Mouse (Mus musculus): ENCODE results near the gene Coro6.

Gene Coro6

DNA sequence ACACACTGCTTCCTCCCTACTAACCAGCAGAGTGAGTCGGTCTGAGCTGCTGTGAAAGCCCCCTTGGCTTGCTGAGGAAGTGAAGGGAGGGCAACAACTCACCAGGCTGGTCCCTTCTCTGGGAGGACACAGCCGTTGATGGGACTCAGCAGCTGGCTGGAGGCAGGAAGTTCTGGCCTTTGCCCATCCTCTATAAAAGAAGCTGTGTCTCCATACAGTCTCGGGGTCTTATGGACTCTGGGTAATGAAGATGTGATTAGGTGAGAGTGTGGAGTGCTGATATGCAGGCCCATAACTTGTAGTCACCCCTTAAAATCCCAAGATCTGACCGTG, 32.1 kb downstream of the Coro6 start:
- no peak for DNase-seq (ENCODE audit: low spot score)

- no peak for DNase-seq (ENCODE audit: low spot score)
Observed at GRCm38 (mm10) chr11:77494782-77495181, 32.6 kb downstream of the Coro6 start.

DNA sequence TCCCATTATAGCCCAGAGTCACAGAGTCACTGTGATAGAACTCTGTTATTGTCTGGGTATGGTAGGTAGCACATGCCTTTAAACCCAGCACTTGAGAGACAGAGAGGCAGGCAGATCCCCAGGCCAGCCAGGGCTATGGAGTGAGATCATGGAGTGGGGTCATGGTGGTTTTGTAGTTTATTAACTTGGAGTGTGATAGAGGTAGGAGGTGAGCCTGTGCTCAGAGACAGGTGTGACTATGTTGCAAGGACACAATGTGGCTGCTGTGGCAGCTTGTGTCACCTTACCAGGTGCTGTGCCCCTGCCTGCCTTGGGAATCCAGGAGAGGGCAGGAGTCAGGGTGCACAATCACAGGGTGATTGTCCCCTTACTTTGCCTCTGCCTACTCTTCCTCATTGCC, 33.3 kb downstream of the Coro6 start:
- DNase-seq (ENCODE audit: low spot score): no peak

DNA sequence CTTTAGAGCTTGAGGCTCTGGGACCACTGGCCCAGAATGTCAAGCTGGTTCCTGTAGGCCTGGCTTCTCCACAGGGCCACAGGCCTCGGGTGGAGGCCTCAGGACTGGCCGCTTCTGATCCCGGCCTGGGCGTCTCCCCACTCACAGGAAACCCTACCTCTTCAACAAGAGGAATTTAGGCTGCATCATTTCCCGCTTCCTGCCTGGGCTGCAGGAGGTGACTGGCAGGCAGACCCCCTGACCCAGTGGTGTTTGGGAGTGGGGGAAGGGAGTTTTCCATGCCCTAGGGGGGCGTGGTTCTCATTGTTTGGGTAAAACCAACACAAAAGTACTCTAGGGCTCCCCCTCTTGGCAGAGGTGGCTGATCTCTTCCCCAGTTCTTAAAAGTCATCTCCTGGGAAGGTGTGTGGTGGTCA, 35.1 kb downstream of the Coro6 start:
- peak; percentile 90 for DNase-seq (ENCODE audit: low spot score)

GRCm38 (mm10) chr11:77497851-77498250, 35.6 kb downstream of the Coro6 start:
- DNase-seq (ENCODE audit: low spot score): peak; percentile 77

- DNase-seq (ENCODE audit: low spot score): peak; percentile 60
Observed at GRCm38 (mm10) chr11:77498261-77499139, 36.3 kb downstream of the Coro6 start.

GRCm38 (mm10) chr11:77499354-77499753, 37.1 kb downstream of the Coro6 start:
- no peak for DNase-seq (ENCODE audit: low spot score)

DNA sequence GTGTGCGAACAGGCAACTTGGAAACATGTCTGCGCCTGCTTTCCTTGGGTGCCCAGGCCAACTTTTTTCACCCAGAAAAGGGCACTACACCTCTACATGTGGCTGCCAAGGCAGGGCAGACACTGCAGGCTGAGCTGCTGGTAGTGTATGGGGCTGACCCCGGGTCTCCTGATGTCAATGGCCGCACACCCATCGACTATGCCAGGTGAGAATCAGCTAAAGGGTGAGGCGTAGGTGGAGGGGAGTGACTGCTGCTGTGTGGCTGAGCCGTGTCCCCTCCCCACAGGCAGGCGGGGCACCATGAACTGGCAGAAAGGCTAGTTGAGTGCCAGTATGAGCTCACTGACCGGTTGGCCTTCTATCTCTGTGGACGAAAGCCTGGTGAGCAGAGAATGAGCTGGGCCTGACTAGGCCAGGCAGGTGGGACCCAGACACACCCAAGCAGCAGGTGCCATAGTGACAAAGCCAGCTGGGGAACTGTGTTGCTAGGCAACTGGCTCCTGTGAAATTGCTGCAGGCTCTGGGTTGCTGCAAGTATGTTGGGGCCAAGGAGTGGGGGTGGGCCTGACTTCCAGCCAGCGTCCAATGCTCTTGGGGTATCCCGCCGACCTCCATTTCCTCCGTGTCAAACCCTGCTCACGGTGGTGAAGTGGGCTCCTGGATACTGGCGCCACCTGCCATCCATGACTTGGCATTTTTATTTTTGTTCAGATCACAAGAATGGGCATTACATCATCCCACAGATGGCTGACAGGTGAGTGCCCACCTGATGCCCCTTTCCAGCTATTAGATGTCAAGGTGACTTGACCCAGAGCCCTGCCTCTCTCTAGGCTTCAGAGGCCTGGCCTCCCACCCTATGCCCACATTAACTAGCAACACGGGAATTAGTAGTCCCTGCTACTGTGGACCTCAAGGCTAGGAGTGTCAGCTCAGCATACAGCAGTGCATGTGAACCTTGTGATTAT, 38.4 kb downstream of the Coro6 start:
- no peak for DNase-seq (ENCODE audit: low spot score)

GRCm38 (mm10) chr11:77501392-77501791, 39.2 kb downstream of the Coro6 start:
- DNase-seq (ENCODE audit: low spot score): peak; percentile 89

- no peak for DNase-seq (ENCODE audit: low spot score)
Observed at GRCm38 (mm10) chr11:77501971-77502370, 39.8 kb downstream of the Coro6 start.

- DNase-seq (ENCODE audit: low spot score): no peak
Observed at GRCm38 (mm10) chr11:77502481-77502880, 40.3 kb downstream of the Coro6 start.

DNA sequence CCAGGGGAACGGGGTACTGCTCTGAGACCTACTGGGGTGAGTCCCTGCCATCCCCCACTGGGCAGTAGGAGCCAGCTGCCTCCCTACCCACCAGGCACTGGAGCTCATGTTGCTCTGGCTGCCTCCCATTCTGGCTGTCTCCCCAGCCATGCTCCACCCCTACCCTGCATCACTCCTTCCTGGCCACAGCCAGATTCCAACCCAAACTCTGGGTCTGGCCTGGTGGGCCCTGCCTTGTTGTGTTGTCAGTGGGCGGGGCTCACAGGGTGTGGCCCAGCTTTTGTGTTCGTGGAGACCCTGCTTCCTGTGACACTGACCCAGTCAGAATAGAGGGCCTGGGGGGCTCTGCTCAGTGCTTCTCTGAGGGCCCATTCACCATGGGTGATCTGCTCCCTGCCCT, 41.3 kb downstream of the Coro6 start:
- no peak for DNase-seq (ENCODE audit: low spot score)

DNA sequence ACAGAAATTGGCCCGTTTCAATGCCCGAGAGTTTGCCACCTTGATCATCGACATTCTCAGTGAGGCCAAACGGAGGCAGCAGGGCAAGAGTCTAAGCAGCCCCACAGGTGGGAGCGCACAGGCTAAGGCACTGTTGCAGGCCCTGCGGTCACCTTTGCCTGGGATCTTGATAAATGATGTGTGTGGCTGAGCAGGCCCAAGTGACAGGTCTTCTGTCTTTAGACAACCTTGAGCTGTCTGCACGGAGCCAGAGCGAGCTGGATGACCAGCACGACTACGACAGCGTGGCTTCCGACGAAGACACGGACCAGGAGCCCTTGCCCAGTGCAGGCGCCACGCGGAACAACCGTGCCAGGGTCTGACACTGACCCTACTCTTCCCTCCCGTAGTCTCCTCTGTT, 42.2 kb downstream of the Coro6 start:
- DNase-seq (ENCODE audit: low spot score): no peak

GRCm38 (mm10) chr11:77505291-77505980, 43.2 kb downstream of the Coro6 start:
- no peak for DNase-seq (ENCODE audit: low spot score)

- DNase-seq (ENCODE audit: low spot score): no peak
Observed at GRCm38 (mm10) chr11:77506273-77506672, 44.1 kb downstream of the Coro6 start.

DNA sequence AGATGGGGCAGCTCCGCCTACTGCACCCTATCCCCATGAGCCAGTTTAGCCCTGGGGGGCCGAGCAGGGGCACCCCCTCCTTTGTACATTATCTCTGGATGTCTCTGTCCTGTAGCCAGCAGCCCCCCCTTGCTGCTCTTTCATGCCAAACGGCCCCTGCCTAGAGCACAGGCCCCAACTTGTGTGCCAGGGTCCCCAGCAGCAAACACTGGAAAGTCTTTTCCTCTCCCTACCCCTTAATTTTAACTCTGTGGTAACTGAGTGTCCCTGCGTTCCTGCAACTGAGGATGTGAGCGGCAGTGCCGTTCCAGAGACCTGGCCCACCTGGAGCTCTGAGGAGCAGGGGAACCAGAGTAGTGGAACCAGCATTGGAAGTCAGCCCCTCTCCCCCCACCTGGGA, 44.7 kb downstream of the Coro6 start:
- no peak for DNase-seq (ENCODE audit: low spot score)

DNA sequence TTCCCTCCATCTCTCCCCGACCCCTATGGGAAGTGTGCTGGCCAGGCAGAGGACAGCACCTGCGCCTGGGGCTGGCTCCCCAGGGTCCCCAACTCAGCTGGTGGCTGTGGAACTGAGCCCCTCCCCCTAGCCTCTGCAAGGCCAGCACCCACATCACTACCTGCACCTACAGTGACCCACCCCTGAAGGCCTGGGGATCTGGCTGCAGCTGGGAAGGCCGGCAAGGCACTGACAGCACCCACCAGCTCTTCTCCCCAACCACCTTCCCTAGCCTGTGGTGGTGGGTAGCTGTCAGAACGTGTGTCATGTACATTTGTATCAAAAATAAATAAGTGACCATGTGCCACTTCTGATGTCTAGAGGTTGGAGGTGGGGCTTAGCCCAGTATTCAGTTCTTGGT, 45.2 kb downstream of the Coro6 start:
- DNase-seq (ENCODE audit: low spot score): no peak

DNA sequence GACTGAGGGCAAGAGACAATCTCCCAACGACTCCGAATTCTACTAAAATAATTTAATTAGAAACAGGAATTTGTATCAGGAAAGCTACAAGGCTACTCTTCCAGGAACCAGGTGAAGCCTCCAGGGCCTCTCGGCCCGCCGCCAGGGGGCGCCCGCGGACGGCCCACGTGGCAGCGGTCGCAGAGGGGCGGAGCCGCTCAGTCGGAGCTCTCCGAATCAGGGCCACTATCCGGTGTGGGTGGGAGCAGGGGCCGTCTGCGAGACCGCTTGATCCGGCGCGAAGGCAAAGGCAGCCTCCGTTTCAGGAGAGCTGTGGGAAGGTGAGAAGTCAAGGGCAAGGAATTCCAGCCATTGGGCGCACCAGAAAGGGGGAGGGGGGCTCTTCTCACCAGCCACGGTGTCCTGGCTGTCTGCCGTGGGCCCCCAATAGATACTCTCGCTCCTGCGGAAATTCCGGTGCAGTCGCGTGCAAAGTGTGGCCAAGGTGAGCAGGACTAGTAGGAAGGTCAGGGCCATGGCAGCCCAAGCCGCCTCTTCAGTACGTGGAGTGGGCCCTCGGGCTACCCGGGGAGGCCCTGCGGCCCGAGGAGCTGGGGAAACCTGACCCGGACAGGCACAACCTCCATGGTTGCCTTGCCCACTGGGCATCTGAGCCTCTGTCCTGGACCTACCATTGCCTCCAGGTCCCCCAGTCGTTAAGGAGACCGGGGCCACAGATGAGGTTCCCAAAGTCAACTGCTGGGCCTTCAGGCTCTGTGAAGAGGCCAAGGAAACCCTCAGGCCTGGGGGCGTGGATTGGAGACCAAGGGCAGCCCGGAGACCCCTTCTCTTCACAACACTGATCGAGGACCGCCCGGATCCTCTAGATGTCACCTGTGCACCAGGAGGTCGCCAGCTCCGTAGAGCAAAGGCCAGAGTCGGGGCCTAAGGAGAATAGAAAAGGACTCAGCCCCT, 46.1 kb downstream of the Coro6 start:
- peak; percentile 82 for DNase-seq (ENCODE audit: low spot score)

- DNase-seq (ENCODE audit: low spot score): no peak
Observed at GRCm38 (mm10) chr11:77511336-77511735, 49.1 kb downstream of the Coro6 start.

- peak; percentile 89 for DNase-seq (ENCODE audit: low spot score)
Observed at GRCm38 (mm10) chr11:77512891-77513810, 50.9 kb downstream of the Coro6 start.
